Comparison of ENCODE assay signal across 8 mouse cellular contexts in the genomic region with DNA sequence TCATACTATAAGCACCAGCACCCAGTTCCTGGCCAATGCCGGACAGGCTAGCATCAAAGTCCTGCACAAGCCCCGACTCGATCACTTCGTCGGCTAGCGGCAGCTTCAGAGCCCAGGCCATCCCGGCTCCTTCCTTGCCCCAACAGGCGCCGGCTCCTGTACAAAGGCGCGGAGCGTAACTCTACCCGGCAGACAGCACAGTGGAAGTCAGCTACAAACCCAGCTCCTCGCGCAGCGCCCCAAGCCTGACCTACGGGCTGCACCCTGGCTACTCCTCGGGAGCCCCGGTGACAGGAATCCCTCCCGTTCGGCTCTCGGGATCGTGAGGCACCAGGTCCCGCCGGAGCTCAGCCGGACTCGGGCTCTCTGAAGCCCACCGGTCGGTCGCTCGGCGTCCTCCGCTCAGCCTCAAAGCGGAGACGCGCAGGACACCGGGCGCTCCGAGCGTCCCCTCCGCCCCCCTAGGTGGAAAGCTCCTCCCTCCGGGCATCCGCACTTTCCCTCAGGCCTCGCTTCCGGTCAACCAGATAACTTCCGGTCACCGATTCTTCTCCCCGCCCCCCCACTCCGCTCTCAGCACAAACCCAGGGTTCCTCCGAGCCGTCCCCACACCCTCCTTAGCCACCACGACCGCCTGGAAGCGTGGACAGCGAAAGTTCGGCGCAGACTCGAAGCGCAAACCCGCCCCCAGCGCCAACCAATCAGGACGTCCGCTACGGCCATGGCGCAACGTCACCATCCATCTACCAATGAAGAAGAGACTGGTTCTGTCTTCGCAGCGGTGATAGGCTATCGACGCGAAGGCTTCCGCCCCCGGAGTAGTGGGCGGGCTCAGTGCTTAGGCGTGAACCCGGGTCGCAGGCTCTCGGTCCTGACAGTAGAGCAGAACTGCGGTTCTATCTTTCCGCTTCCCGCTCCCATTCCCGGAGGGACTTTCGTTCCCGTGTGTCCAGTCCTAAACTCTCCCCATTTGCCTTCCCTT. TPM values are rescaled to one million over a fixed set of nuclear protein-coding genes. Genes with fewer than 3 reads are reported as not detected.
DNase-seq lines count a peak whose midpoint lies in the region; ATAC-seq and TF ChIP-seq lines count a peak whose summit lies in the region.

Tfcp2 (minus strand) TSS at position 683 of the 982 bp plus-strand sequence.

- under 1% methylated on average over 84 of the region's 84 CpGs for WGBS in embryonic facial prominence, embryonic 13.5 days
- WGBS in kidney, adult 2 months, result under 1% methylated on average over 84 of the region's 84 CpGs
- under 1% methylated on average over 84 of the region's 84 CpGs for WGBS in limb, embryonic 12.5 days
- under 1% methylated on average over 84 of the region's 84 CpGs for WGBS in midbrain, embryonic 15.5 days
- WGBS in spleen, adult 2 months, result under 1% methylated on average over 83 of the region's 84 CpGs

- H3K4me1 ChIP-seq in embryonic facial prominence, embryonic 13.5 days, result peaks cover 10% of the 10 kb centered on the region
- H3K4me1 ChIP-seq in kidney, adult 2 months (ENCODE audit: control insufficient read depth, insufficient read depth, low read length), result peaks cover 7% of the 10 kb centered on the region; the same call in 1 of the 2 replicates
- H3K4me1 ChIP-seq in limb, embryonic 12.5 days (replicated peaks), result peaks cover 8% of the 10 kb centered on the region; the same call in 1 of the 2 replicates
- peaks cover 25% of the 10 kb centered on the region for H3K4me1 ChIP-seq in midbrain, embryonic 15.5 days
- no peaks in the 10 kb centered on the region; the same call in 1 of the 2 replicates for H3K4me1 ChIP-seq in spleen, adult 2 months (ENCODE audit: control insufficient read depth, insufficient read depth, insufficient read length)

- peak within 1 kb of the TSS; percentile 90 for H3K9ac ChIP-seq in embryonic facial prominence, embryonic 13.5 days
- H3K9ac ChIP-seq in limb, embryonic 12.5 days (replicated peaks), result peak within 1 kb of the TSS; percentile 87
- H3K9ac ChIP-seq in midbrain, embryonic 15.5 days, result peak within 1 kb of the TSS; percentile 83

- peak within 1 kb of the TSS; percentile 83 for H3K27ac ChIP-seq in embryonic facial prominence, embryonic 13.5 days
- H3K27ac ChIP-seq in kidney, adult 2 months (ENCODE audit: insufficient read depth, low read depth, low read length), result peak within 1 kb of the TSS; percentile 93
- H3K27ac ChIP-seq in limb, embryonic 12.5 days, result peak within 1 kb of the TSS; percentile 95
- H3K27ac ChIP-seq in midbrain, embryonic 15.5 days, result peak within 1 kb of the TSS; percentile 84
- H3K27ac ChIP-seq in spleen, adult 2 months (ENCODE audit: insufficient read depth, low read length), result peak within 1 kb of the TSS; percentile 39

- H3K9me3 ChIP-seq in embryonic facial prominence, embryonic 13.5 days, result no peaks in the 10 kb centered on the region
- no peaks in the 10 kb centered on the region for H3K9me3 ChIP-seq in limb, embryonic 12.5 days
- H3K9me3 ChIP-seq in midbrain, embryonic 15.5 days, result no peaks in the 10 kb centered on the region

- DNase-seq in 3134 (ENCODE audit: extremely low read depth, insufficient read length, low spot score), result peak; percentile 99
- DNase-seq in adrenal gland, postnatal 36 days, result peak; percentile 98
- peak; percentile 99 for DNase-seq in heart, adult 18-20 months
- DNase-seq in kidney, adult 2 months, result peak; percentile 100
- peak; percentile 91 to 96 for DNase-seq in spleen, adult 2 months (ENCODE audit: low read depth in 1 of 2, low spot score in 2 of 2)

- H3K4me2 ChIP-seq in embryonic facial prominence, embryonic 13.5 days, result peak within 1 kb of the TSS; percentile 88
- H3K4me2 ChIP-seq in limb, embryonic 12.5 days, result peak within 1 kb of the TSS; percentile 90
- peak within 1 kb of the TSS; percentile 84 for H3K4me2 ChIP-seq in midbrain, embryonic 15.5 days

- ATAC-seq in embryonic facial prominence, embryonic 13.5 days (ENCODE audit: insufficient number of reproducible peaks, insufficient read depth, low FRiP score, low TSS enrichment, low read depth), result peak; percentile 99
- ATAC-seq in limb, embryonic 12.5 days (ENCODE audit: insufficient number of reproducible peaks, insufficient read depth, low FRiP score, low TSS enrichment, low read depth), result peak; percentile 98
- peak; percentile 100 for ATAC-seq in midbrain, embryonic 15.5 days (replicated peaks)

- TF ChIP-seq POLR2A in kidney, adult 2 months (IDR thresholded peaks at IDR 0.05; ENCODE audit: low read depth, low read length), result peak; percentile 93
- TF ChIP-seq POLR2A in spleen, adult 2 months (IDR thresholded peaks at IDR 0.05; ENCODE audit: low read depth, low read length), result no peak; the same call in 1 of the 2 replicates

- no peak for TF ChIP-seq CTCF in kidney, adult 2 months (conservative IDR thresholded peaks at IDR 0.05; ENCODE audit: insufficient read depth, insufficient read length, low read depth, low read length)
- no peak for TF ChIP-seq CTCF in spleen, adult 2 months (IDR thresholded peaks at IDR 0.05; ENCODE audit: extremely low read depth, insufficient read depth, insufficient read length, insufficient replicate concordance)

- no peaks in the 10 kb centered on the region for H3K27me3 ChIP-seq in embryonic facial prominence, embryonic 13.5 days
- H3K27me3 ChIP-seq in kidney, adult 2 months (replicated peaks; ENCODE audit: control insufficient read depth, insufficient read depth, low read length), result no peaks in the 10 kb centered on the region
- H3K27me3 ChIP-seq in limb, embryonic 12.5 days, result no peaks in the 10 kb centered on the region
- no peaks in the 10 kb centered on the region for H3K27me3 ChIP-seq in midbrain, embryonic 15.5 days (replicated peaks)
- no peaks in the 10 kb centered on the region for H3K27me3 ChIP-seq in spleen, adult 2 months (ENCODE audit: control insufficient read depth, insufficient read depth, low read length)

- H3K4me3 ChIP-seq in embryonic facial prominence, embryonic 13.5 days, result peak within 1 kb of the TSS; percentile 88
- peak within 1 kb of the TSS; percentile 72 for H3K4me3 ChIP-seq in kidney, adult 2 months (ENCODE audit: insufficient read depth, low read depth, low read length)
- peak within 1 kb of the TSS; percentile 89 for H3K4me3 ChIP-seq in limb, embryonic 12.5 days (replicated peaks)
- peak within 1 kb of the TSS; percentile 76 for H3K4me3 ChIP-seq in midbrain, embryonic 15.5 days
- peak within 1 kb of the TSS; percentile 72 for H3K4me3 ChIP-seq in spleen, adult 2 months (ENCODE audit: extremely low read depth, insufficient read depth, insufficient read length)

- H3K36me3 ChIP-seq in embryonic facial prominence, embryonic 13.5 days, result peaks cover 17% of the 10 kb centered on the region
- no peaks in the 10 kb centered on the region for H3K36me3 ChIP-seq in kidney, adult 2 months (ENCODE audit: control insufficient read depth, insufficient read depth, low read length)
- H3K36me3 ChIP-seq in limb, embryonic 12.5 days, result peaks cover 25% of the 10 kb centered on the region
- H3K36me3 ChIP-seq in midbrain, embryonic 15.5 days (replicated peaks), result 0 out of 2 replicates have a peak, but pooled peaks cover 2% of the 10 kb centered on the region
- no peaks in the 10 kb centered on the region for H3K36me3 ChIP-seq in spleen, adult 2 months (ENCODE audit: control insufficient read depth, insufficient read depth, low read length)

RNA-seq across cellular contexts. Expression of gene Tfcp2, which starts in this region (rescaled TPM):
- total RNA-seq in adrenal gland, postnatal 36 days (2021), result 10 to 100 TPM; 17.6 to 20.0 TPM
- 26.4 and 32.5 TPM in 2 replicates for polyA plus RNA-seq in embryonic facial prominence, embryonic 13.5 days (2015; fragmentation: Nextera tagmentation; extraction: Ambion mirVana)
- total RNA-seq in heart, adult 18-20 months (2021), result 10 to 100 TPM; 11.3 to 14.7 TPM
- polyA plus RNA-seq in kidney, adult 2 months (2012; rRNA removed), result 18.7 and 20.6 TPM in 2 replicates
- 42.5 and 44.4 TPM in 2 replicates for polyA plus RNA-seq in limb, embryonic 12.5 days (2016; fragmentation: Nextera tagmentation; extraction: Ambion mirVana)
- 40.2 and 42.8 TPM in 2 replicates for polyA plus RNA-seq in midbrain, embryonic 15.5 days (2015; fragmentation: Nextera tagmentation; extraction: Ambion mirVana)
- 3.8 and 4.5 TPM in 2 replicates for polyA plus RNA-seq in spleen, adult 2 months (2012; rRNA removed)

Comparison
In these comparisons a context has a peak if more than half of its experiments do, and no peak if none do; other contexts are left out.
1. Peak in every context shown above with its lines: DNase-seq, ATAC-seq, H3K4me3 ChIP-seq and H3K27ac ChIP-seq.
2. H3K27ac ChIP-seq: peak in every context shown above with its lines; median percentile 95 in limb, embryonic 12.5 days; 93 in kidney, adult 2 months; 84 in midbrain, embryonic 15.5 days; 83 in embryonic facial prominence, embryonic 13.5 days; 39 in spleen, adult 2 months.